Mouse (Mus musculus): ENCODE results near the gene Olig1.

GRCm38 (mm10) chr16:91262467-91263220 is 6.9 kb upstream of the Olig1 start:
- TF ChIP-seq CTCF (IDR thresholded peaks at IDR 0.05; ENCODE audit: low read depth, low read length), result no peak
- no peak for TF ChIP-seq POLR2A (IDR thresholded peaks at IDR 0.05; ENCODE audit: borderline replicate concordance, low read depth, low read length)
